Mouse (Mus musculus): ENCODE measurements around the gene Gm3238. TPM values are rescaled to one million over a fixed set of nuclear protein-coding genes. Genes with fewer than 3 reads are reported as not detected.

The Gm3238 gene
- not detected in 2 replicates for polyA plus RNA-seq (2012; rRNA removed; ENCODE audit: low replicate concordance)

GRCm38 (mm10) chr10:77771225-77771624, at the start of gene Gm3238:
Gm3238 (minus strand) TSS chr10:77771325.

GRCm38 (mm10) chr10:77814382-77814781, 43.3 kb upstream of the Gm3238 start, which contains the start of gene Gm2696:
Gm2696 (plus strand) TSS chr10:77814682.

DNA sequence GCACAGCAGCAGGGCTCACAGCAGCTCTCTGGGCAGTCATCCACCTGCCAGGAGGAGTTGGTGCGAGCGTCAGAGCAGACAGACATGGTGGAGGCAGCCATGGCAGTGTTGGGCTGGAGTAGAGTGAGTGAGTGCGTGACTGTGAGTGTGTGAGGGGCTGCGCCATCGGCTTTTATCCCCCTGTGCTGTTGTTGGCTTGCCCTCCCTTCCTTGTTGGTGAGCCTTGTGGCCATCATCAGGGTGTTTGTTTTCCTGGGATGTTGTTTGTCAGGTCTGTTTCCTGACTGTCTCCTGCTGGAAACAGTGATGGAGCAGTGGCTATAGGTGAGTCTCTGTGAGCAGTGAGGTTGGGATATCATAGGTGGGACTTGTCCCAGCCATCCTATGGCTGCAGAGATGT, 40.6 kb upstream of the Gm3238 start, which contains the start of gene Gm9507:
Gene Gm9507 (minus strand): TSS at position 101 of the 400 bp plus-strand sequence.

DNA sequence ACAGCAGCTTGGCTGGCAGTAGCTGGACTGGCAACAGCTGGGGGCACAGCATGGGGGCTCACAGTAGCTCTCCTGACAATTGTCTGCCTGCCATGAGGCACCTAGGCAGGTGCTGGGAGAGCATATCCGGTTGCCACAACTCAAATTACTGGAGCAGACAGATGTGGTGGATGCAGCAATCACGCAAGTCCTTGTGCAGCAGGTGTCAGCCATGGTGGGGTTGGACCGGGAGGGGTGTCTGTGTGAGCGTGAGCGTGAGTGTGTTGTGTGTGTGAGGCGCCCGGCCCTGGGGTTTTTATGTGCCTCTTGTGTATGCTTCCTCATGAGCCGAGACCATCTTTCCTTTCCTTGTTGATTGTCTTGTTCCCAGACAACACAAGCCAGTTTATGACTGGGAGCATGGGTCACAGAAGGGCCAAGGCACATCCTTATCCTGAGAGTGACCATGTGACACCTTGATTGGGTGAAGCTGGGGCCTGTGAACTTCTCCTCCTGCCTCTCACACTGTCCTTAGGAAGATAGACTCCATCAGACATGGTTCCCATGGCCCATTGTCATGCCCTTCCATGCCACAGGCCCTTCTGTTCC, 27.9 kb upstream of the Gm3238 start, which contains the start of gene Gm19668:
Gene Gm19668 (minus strand): TSS at position 213 of the 588 bp plus-strand sequence.

GRCm38 (mm10) chr10:77794976-77795375, 23.9 kb upstream of the Gm3238 start, which contains the start of gene Gm9639:
Gm9639 (minus strand) TSS chr10:77795076.

GRCm38 (mm10) chr10:77787876-77788275, 16.8 kb upstream of the Gm3238 start, which contains the start of gene Gm7137:
Gm7137 (minus strand) TSS chr10:77788200.

GRCm38 (mm10) chr10:77782442-77782841, 11.3 kb upstream of the Gm3238 start, which contains the start of gene Gm3250:
Gm3250 (minus strand) TSS chr10:77782542.

DNA sequence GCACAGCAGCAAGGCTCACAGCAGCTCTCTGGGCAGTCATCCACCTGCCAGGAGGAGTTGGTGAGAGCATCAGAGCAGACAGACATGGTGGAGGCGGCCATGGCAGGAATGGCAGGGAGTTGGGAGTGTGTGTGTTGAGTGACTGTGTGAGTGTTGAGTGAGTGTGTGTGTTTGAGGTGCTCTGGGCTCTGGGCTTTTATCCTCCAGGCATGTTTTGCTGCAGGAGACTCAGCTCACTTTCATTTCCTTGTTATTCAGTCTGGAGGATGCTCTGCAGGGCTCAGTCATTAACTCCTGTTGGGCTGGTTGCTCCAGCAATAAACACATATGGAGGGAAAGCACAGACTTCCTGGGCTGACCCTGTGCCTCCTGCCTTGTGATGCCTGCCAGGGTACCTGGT, 5.7 kb upstream of the Gm3238 start, which contains the start of gene Gm7138:
Gene Gm7138 (minus strand): TSS at position 101 of the 400 bp plus-strand sequence.

GRCm38 (mm10) chr10:77759582-77759981, 11.5 kb downstream of the Gm3238 start, which contains the start of gene Gm3233:
Gm3233 (minus strand) TSS chr10:77759682.

GRCm38 (mm10) chr10:77751254-77751653, 19.9 kb downstream of the Gm3238 start, which contains the start of gene Gm9736:
Gm9736 (minus strand) TSS chr10:77751354.

DNA sequence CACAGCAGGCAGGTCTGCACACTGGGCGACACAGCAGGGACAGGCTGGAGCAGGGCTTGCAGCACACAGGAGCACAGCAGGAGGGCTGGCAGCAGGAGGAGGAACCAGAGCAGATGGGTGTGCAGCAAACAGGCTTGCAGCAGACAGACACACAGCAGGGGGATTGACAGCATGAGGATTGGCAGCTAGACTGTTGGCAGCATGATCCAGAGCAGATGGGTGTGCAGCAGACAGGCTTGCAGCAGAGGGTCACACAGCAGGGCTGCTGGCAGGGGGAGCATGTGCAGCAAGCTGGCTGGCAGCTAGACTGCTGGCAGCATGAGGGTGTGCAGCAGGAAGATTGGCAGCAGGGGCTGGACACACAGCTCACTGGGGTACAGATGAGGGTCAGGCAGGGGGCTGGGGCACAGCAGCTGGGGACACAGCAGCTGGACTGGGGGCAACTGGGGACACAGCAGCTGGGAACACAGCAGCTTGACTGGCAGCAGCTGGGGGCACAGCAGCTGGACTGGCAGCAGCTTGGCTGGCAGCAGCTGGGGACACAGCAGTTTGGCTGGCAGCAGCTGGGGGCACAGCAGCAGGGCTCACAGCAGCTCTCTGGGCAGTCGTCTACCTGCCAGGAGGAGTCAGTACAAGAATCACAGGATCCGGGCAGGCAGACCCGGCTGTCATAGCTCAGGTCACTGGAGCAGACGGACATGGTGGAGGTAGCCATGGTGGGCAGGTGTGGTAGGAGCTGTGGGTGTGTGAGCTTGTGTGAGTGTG, 29.0 kb downstream of the Gm3238 start, which contains the start of gene Gm18596:
Gene Gm18596 (minus strand): TSS at position 715 of the 765 bp plus-strand sequence.

GRCm38 (mm10) chr10:77726186-77726585, 44.9 kb downstream of the Gm3238 start, which contains the start of gene Gm10100:
Gm10100 (plus strand) TSS chr10:77726486.

Other genes with a start within 250 kb of the Gm3238 start
- 4.4 and 10.5 TPM in 2 replicates for gene Itgb2, start 241.1 kb downstream of the Gm3238 start, polyA plus RNA-seq (2012; rRNA removed; ENCODE audit: low replicate concordance)
- 99.6 and 136 TPM in 2 replicates for gene Pttg1ip, start 189.6 kb downstream of the Gm3238 start, polyA plus RNA-seq (2012; rRNA removed; ENCODE audit: low replicate concordance)
- gene Sumo3, start 165.2 kb downstream of the Gm3238 start, polyA plus RNA-seq (2012; rRNA removed; ENCODE audit: low replicate concordance) = 114 and 144 TPM in 2 replicates
- not detected in 2 replicates for gene Gm49325, start 165.1 kb downstream of the Gm3238 start, polyA plus RNA-seq (2012; rRNA removed; ENCODE audit: low replicate concordance)
- 18.6 and 24.1 TPM in 2 replicates for gene Ube2g2, start 149.1 kb downstream of the Gm3238 start, polyA plus RNA-seq (2012; rRNA removed; ENCODE audit: low replicate concordance)
- gene Tspear, start 84.8 kb downstream of the Gm3238 start, polyA plus RNA-seq (2012; rRNA removed; ENCODE audit: low replicate concordance) = 0.19 and 0.56 TPM in 2 replicates
- gene Gm19402, start 80.6 kb downstream of the Gm3238 start, polyA plus RNA-seq (2012; rRNA removed; ENCODE audit: low replicate concordance) = not detected in 2 replicates
- gene Gm9508, start 74.1 kb downstream of the Gm3238 start, polyA plus RNA-seq (2012; rRNA removed; ENCODE audit: low replicate concordance) = not detected in 2 replicates
- gene Gm10272, start 64.7 kb downstream of the Gm3238 start, polyA plus RNA-seq (2012; rRNA removed; ENCODE audit: low replicate concordance) = 1.1 TPM in 1 of 2 replicates, not detected in the other
- not detected in 2 replicates for gene Gm10024, start 59.9 kb downstream of the Gm3238 start, polyA plus RNA-seq (2012; rRNA removed; ENCODE audit: low replicate concordance)
- not detected in 2 replicates for gene Gm10142, start 55.5 kb downstream of the Gm3238 start, polyA plus RNA-seq (2012; rRNA removed; ENCODE audit: low replicate concordance)
- 0.43 TPM in 1 of 2 replicates, not detected in the other for gene Krtap12-1, start 50.7 kb downstream of the Gm3238 start, polyA plus RNA-seq (2012; rRNA removed; ENCODE audit: low replicate concordance)
- gene Gm10100, start 44.8 kb downstream of the Gm3238 start, polyA plus RNA-seq (2012; rRNA removed; ENCODE audit: low replicate concordance) = not detected in 2 replicates
- not detected in 2 replicates for gene Gm18596, start 28.7 kb downstream of the Gm3238 start, polyA plus RNA-seq (2012; rRNA removed; ENCODE audit: low replicate concordance)
- not detected in 2 replicates for gene Gm9736, start 20.0 kb downstream of the Gm3238 start, polyA plus RNA-seq (2012; rRNA removed; ENCODE audit: low replicate concordance)
- not detected in 2 replicates for gene Gm3233, start 11.6 kb downstream of the Gm3238 start, polyA plus RNA-seq (2012; rRNA removed; ENCODE audit: low replicate concordance)
- not detected in 2 replicates for gene Gm7138, start 5.6 kb upstream of the Gm3238 start, polyA plus RNA-seq (2012; rRNA removed; ENCODE audit: low replicate concordance)
- gene Gm3250, start 11.2 kb upstream of the Gm3238 start, polyA plus RNA-seq (2012; rRNA removed; ENCODE audit: low replicate concordance) = not detected in 2 replicates
- gene Gm7137, start 16.9 kb upstream of the Gm3238 start, polyA plus RNA-seq (2012; rRNA removed; ENCODE audit: low replicate concordance) = not detected in 2 replicates
- not detected in 2 replicates for gene Gm9639, start 23.8 kb upstream of the Gm3238 start, polyA plus RNA-seq (2012; rRNA removed; ENCODE audit: low replicate concordance)
- gene Gm19668, start 27.8 kb upstream of the Gm3238 start, polyA plus RNA-seq (2012; rRNA removed; ENCODE audit: low replicate concordance) = not detected in 2 replicates
- gene Gm9507, start 40.5 kb upstream of the Gm3238 start, polyA plus RNA-seq (2012; rRNA removed; ENCODE audit: low replicate concordance) = not detected in 2 replicates
- gene Gm2696, start 43.4 kb upstream of the Gm3238 start, polyA plus RNA-seq (2012; rRNA removed; ENCODE audit: low replicate concordance) = not detected in 2 replicates
- not detected in 2 replicates for gene Krtap10-4, start 55.8 kb upstream of the Gm3238 start, polyA plus RNA-seq (2012; rRNA removed; ENCODE audit: low replicate concordance)
- gene Krtap10-10, start 64.6 kb upstream of the Gm3238 start, polyA plus RNA-seq (2012; rRNA removed; ENCODE audit: low replicate concordance) = not detected in 2 replicates
- gene Gm36176, start 75.5 kb upstream of the Gm3238 start, polyA plus RNA-seq (2012; rRNA removed; ENCODE audit: low replicate concordance) = not detected in 2 replicates
- gene Gm10318, start 81.5 kb upstream of the Gm3238 start, polyA plus RNA-seq (2012; rRNA removed; ENCODE audit: low replicate concordance) = 0.27 TPM in 1 of 2 replicates, not detected in the other
- not detected in 2 replicates for gene Gm3285, start 90.7 kb upstream of the Gm3238 start, polyA plus RNA-seq (2012; rRNA removed; ENCODE audit: low replicate concordance)
- gene Lrrc3, start 131.2 kb upstream of the Gm3238 start, polyA plus RNA-seq (2012; rRNA removed; ENCODE audit: low replicate concordance) = 6.2 and 6.9 TPM in 2 replicates
- 1.3 and 2.2 TPM in 2 replicates for gene Trpm2, start 199.2 kb upstream of the Gm3238 start, polyA plus RNA-seq (2012; rRNA removed; ENCODE audit: low replicate concordance)
- 13.2 and 15.9 TPM in 2 replicates for gene 1810043G02Rik, start 207.2 kb upstream of the Gm3238 start, polyA plus RNA-seq (2012; rRNA removed; ENCODE audit: low replicate concordance)
- gene Pfkl, start 238.8 kb upstream of the Gm3238 start, polyA plus RNA-seq (2012; rRNA removed; ENCODE audit: low replicate concordance) = 31.3 and 60.7 TPM in 2 replicates

Measured in duodenum, adult 2 months (tissue).